Mouse (Mus musculus) forebrain, embryonic 11.5 days (tissue): ENCODE results near the gene Snapc2. TPM values are rescaled to one million over a fixed set of nuclear protein-coding genes. Genes with fewer than 3 reads are reported as not detected.

Experiments used
- ATAC-seq: fragments of 200-750 bp; cut with Nextera tagmentation; replicated peaks from 2 replicates; pipeline ENCODE4 v1.8.0; 2017; ENCODE audit warnings: moderate TSS enrichment; ENCODE audit not compliant: low FRiP score
- DNase-seq: peaks from one replicate; pipeline ENCODE4 v3.0.0-alpha.2; 2017; ENCODE audit warnings: low spot score
- H3K27ac ChIP-seq: fragments of 300-500 bp; sonication (generic); 2 replicates; pipeline ENCODE4 v1.5.1; 2014; ENCODE audit warnings: low read depth, low read length
- H3K27me3 ChIP-seq: fragments of 300-500 bp; sonication (generic); 2 replicates; pipeline ENCODE4 v1.6.1; 2014; ENCODE audit warnings: mild to moderate bottlenecking, low read length, mixed read lengths; ENCODE audit not compliant: control insufficient read depth, insufficient read depth
- H3K36me3 ChIP-seq: fragments of 300-500 bp; sonication (generic); 2 replicates; pipeline ENCODE4 v1.6.1; 2014; ENCODE audit warnings: mild to moderate bottlenecking, low read length, moderate library complexity, mixed read lengths; ENCODE audit not compliant: control insufficient read depth, insufficient read depth
- H3K4me1 ChIP-seq: fragments of 300-500 bp; sonication (generic); replicated peaks from 2 replicates; pipeline ENCODE4 v1.6.1; 2014; ENCODE audit warnings: low read length, mixed read lengths; ENCODE audit not compliant: control insufficient read depth, insufficient read depth
- H3K4me2 ChIP-seq: fragments of 300-500 bp; sonication (generic); 2 replicates; pipeline ENCODE4 v1.6.1; 2014; ENCODE audit warnings: low read depth, mild to moderate bottlenecking, low read length, moderate library complexity, mixed read lengths; ENCODE audit not compliant: severe bottlenecking
- H3K4me3 ChIP-seq: fragments of 300-500 bp; sonication (generic); 2 replicates; pipeline ENCODE4 v1.5.1; 2014; ENCODE audit warnings: low read depth, low read length
- H3K9ac ChIP-seq: fragments of 300-500 bp; sonication (generic); 2 replicates; pipeline ENCODE4 v1.6.1; 2014; ENCODE audit warnings: low read length
- H3K9me3 ChIP-seq: fragments of 300-500 bp; sonication (generic); 2 replicates; pipeline ENCODE4 v1.6.1; 2016; ENCODE audit warnings: low read length, mixed read lengths; ENCODE audit not compliant: control insufficient read depth
- WGBS: fragments of 180-500 bp; shearing (Covaris S2); extraction: QIAGEN DNeasy Blood & Tissue Kit; methylation state at CpG from one replicate; pipeline ENCODE4 v1.1.7; 2014; 5-methylcytosine and 5-hydroxymethylcytosine counted together
- polyA plus RNA-seq: library from polyadenylated mRNA; unstranded; fragments of >200 nt; fragmentation: Nextera tagmentation; extraction: Ambion mirVana; gene quantifications from 2 replicates; pipeline ENCODE4 v1.2.1, GENCODE M21; 2014

Snapc2 gene
- polyA plus RNA-seq, 1 experiment from 2014 or later, result 64.4 TPM

GRCm38 (mm10) chr8:4257350-4257749 lies 4.5 kb downstream of the Snapc2 start:
- H3K9ac ChIP-seq, result peak overlapping the region; percentile 86
- peaks cover 23% of the 10 kb centered on the region for H3K4me1 ChIP-seq

GRCm38 (mm10) chr8:4258233-4258632 lies 5.4 kb downstream of the Snapc2 start:
- H3K36me3 ChIP-seq, result peaks cover 4% of the 10 kb centered on the region; the same call in 1 of the 2 replicates
- H3K4me1 ChIP-seq, result peaks cover 21% of the 10 kb centered on the region
- peak overlapping the region; percentile 85 for H3K4me2 ChIP-seq
- no peaks in the 10 kb centered on the region for H3K27me3 ChIP-seq
- 2% methylated on average over 35 of the region's 35 CpGs for WGBS
- peak overlapping the region; percentile 96 for H3K27ac ChIP-seq
- peak overlapping the region; percentile 82 for H3K4me3 ChIP-seq
- ATAC-seq (peak; percentile 72), DNase-seq (peak; percentile 95)
- H3K9me3 ChIP-seq, result no peaks in the 10 kb centered on the region
- H3K9ac ChIP-seq, result peak overlapping the region; percentile 86

More at GRCm38 (mm10) chr8:4257350-4257749, 4.5 kb downstream of the Snapc2 start:
- WGBS, result 80% methylated on average over 4 of the region's 4 CpGs
- DNase-seq, result no peak
- Histone ChIP-seq H3K36me3 (peaks cover 4% of the 10 kb centered on the region; the same call in 1 of the 2 replicates), H3K4me2 (peak overlapping the region; percentile 85), H3K4me3 (peak overlapping the region; percentile 82; the same call in 1 of the 2 replicates), H3K27ac (no peak overlapping the region), H3K27me3 (no peaks in the 10 kb centered on the region), H3K9me3 (no peaks in the 10 kb centered on the region)
- no peak for ATAC-seq

- Histone ChIP-seq H3K27ac (peak overlapping the region; percentile 96), H3K4me2 (peak overlapping the region; percentile 85), H3K9ac (peak overlapping the region; percentile 86), H3K27me3 (no peaks in the 10 kb centered on the region), H3K36me3 (peaks cover 4% of the 10 kb centered on the region; the same call in 1 of the 2 replicates), H3K4me3 (peak overlapping the region; percentile 82), H3K9me3 (no peaks in the 10 kb centered on the region), H3K4me1 (peaks cover 21% of the 10 kb centered on the region)
- WGBS, result under 1% methylated on average over 32 of the region's 32 CpGs
- no peak for DNase-seq
- ATAC-seq, result peak; percentile 81
Measured at GRCm38 (mm10) chr8:4258678-4259077, 5.8 kb downstream of the Snapc2 start.

DNA sequence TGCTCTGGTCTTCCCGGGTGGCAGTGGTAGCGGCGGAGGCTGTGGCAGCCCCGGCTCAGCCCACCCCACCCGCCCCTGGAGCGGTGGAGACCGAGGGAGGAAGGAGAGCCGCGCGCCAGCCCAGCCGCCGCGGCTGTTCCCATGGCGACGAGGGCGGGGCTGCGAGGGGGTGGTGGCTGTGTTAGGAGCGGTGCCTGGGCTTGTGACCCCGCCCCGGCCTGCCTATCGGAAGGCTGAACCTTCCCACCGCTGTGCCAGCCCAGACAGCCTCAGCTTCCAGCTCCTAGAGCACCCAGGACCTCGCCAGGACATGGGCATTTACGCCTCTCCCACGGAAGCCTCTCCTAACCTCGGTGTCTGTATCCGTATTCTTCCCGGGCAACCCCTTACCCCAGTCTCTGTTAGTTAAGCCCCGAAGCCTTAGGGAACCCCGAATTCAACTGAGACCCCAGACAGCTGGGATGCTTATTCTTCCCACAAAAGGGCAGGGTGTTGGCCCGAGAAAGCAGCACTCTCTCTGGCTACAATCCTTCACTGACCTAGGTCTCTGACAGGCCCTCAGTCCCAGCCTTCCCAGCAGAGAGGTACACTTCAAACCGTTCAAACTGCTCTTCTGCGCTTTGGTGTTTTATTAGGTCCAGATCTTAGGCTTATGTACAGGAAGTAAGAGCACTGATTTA lies 6.4 kb downstream of the Snapc2 start, which contains the start of gene Ctxn1:
Ctxn1 (minus strand) TSS at position 150 of the 680 bp plus-strand sequence.
- peak; percentile 98 for DNase-seq
- H3K4me1 ChIP-seq, result peaks cover 21% of the 10 kb centered on the region
- H3K27me3 ChIP-seq, result no peaks in the 10 kb centered on the region
- no peaks in the 10 kb centered on the region for H3K9me3 ChIP-seq
- H3K4me3 ChIP-seq, result peak within 1 kb of the TSS; percentile 82
- peak; percentile 92 for ATAC-seq
- H3K9ac ChIP-seq, result peak within 1 kb of the TSS; percentile 86
- 7% methylated on average over 32 of the region's 33 CpGs for WGBS
- peaks cover 4% of the 10 kb centered on the region; the same call in 1 of the 2 replicates for H3K36me3 ChIP-seq
- H3K4me2 ChIP-seq, result peak within 1 kb of the TSS; percentile 85
- H3K27ac ChIP-seq, result peak within 1 kb of the TSS; percentile 96

GRCm38 (mm10) chr8:4259805-4260170 lies 6.9 kb downstream of the Snapc2 start:
- DNase-seq (no peak), ATAC-seq (no peak)
- Histone ChIP-seq H3K9me3 (no peaks in the 10 kb centered on the region), H3K4me1 (peaks cover 19% of the 10 kb centered on the region), H3K9ac (peak overlapping the region; percentile 86; the same call in 1 of the 2 replicates), H3K4me2 (no peak overlapping the region), H3K27ac (no peak overlapping the region; the same call in 1 of the 2 replicates), H3K4me3 (no peak overlapping the region), H3K27me3 (no peaks in the 10 kb centered on the region), H3K36me3 (peaks cover 4% of the 10 kb centered on the region; the same call in 1 of the 2 replicates)
- 84% methylated on average over 4 of the region's 4 CpGs for WGBS

GRCm38 (mm10) chr8:4263105-4263791 lies 10.4 kb downstream of the Snapc2 start:
- Histone ChIP-seq H3K4me2 (no peak overlapping the region), H3K27ac (no peak overlapping the region), H3K9me3 (no peaks in the 10 kb centered on the region), H3K4me3 (no peak overlapping the region), H3K9ac (no peak overlapping the region), H3K27me3 (no peaks in the 10 kb centered on the region), H3K4me1 (0 out of 2 replicates have a peak, but pooled peaks cover 6% of the 10 kb centered on the region), H3K36me3 (peaks cover 8% of the 10 kb centered on the region)
- DNase-seq (no peak), ATAC-seq (no peak)
- 91% methylated on average over 8 of the region's 8 CpGs for WGBS

- no peak for DNase-seq
- Histone ChIP-seq H3K27me3 (no peaks in the 10 kb centered on the region), H3K4me2 (no peak overlapping the region), H3K36me3 (peaks cover 13% of the 10 kb centered on the region), H3K4me1 (no peaks in the 10 kb centered on the region), H3K27ac (no peak overlapping the region), H3K9me3 (no peaks in the 10 kb centered on the region), H3K4me3 (no peak overlapping the region), H3K9ac (no peak overlapping the region)
- ATAC-seq, result no peak
- WGBS, result 96% methylated on average over 15 of the region's 15 CpGs
Measured at GRCm38 (mm10) chr8:4265160-4265914, 12.5 kb downstream of the Snapc2 start.

- 75% methylated on average over 15 of the region's 15 CpGs for WGBS
- Histone ChIP-seq H3K27ac (no peak overlapping the region), H3K9me3 (no peaks in the 10 kb centered on the region), H3K4me2 (no peak overlapping the region), H3K9ac (no peak overlapping the region), H3K4me3 (no peak overlapping the region), H3K4me1 (no peaks in the 10 kb centered on the region), H3K27me3 (no peaks in the 10 kb centered on the region), H3K36me3 (peaks cover 13% of the 10 kb centered on the region)
- ATAC-seq (peak; percentile 71; the same call in 1 of the 2 replicates), DNase-seq (no peak)
Measured at GRCm38 (mm10) chr8:4267627-4268026, 14.7 kb downstream of the Snapc2 start.
